Mouse (Mus musculus) limb, embryonic 10.5 days (tissue): ENCODE results near the gene Gm21985. TPM values are rescaled to one million over a fixed set of nuclear protein-coding genes. Genes with fewer than 3 reads are reported as not detected.

Source experiments
- DNase-seq: peaks from one replicate; pipeline ENCODE4 v3.0.0-alpha.2; 2017; ENCODE audit warnings: low spot score
- H3K27ac ChIP-seq: fragments of 300-500 bp; sonication (generic); 2 replicates; pipeline ENCODE4 v1.5.1; 2016; ENCODE audit warnings: mild to moderate bottlenecking
- H3K27me3 ChIP-seq: fragments of 300-500 bp; sonication (generic); 2 replicates; pipeline ENCODE4 v1.6.1; 2016; ENCODE audit warnings: low read depth, mild to moderate bottlenecking; ENCODE audit not compliant: poor library complexity, severe bottlenecking
- H3K36me3 ChIP-seq: fragments of 300-500 bp; sonication (generic); 2 replicates; pipeline ENCODE4 v1.6.1; 2016; ENCODE audit warnings: mild to moderate bottlenecking, moderate library complexity
- H3K4me1 ChIP-seq: fragments of 300-500 bp; sonication (generic); 2 replicates; pipeline ENCODE4 v1.6.1; 2016
- H3K4me3 ChIP-seq: fragments of 300-500 bp; sonication (generic); 2 replicates; pipeline ENCODE4 v1.5.1; 2016; ENCODE audit warnings: mild to moderate bottlenecking, moderate library complexity
- H3K9me3 ChIP-seq: fragments of 300-500 bp; sonication (generic); replicated peaks from 2 replicates; pipeline ENCODE4 v1.6.1; 2016; ENCODE audit warnings: mild to moderate bottlenecking
- WGBS: fragments of 180-500 bp; shearing (Covaris S2); methylation state at CpG from one replicate; pipeline ENCODE4 v1.1.7; 2016; 5-methylcytosine and 5-hydroxymethylcytosine counted together
- polyA plus RNA-seq: library from polyadenylated mRNA; unstranded; fragments of >200 nt; fragmentation: Nextera tagmentation; extraction: Ambion mirVana; gene quantifications from 2 replicates; pipeline ENCODE4 v1.2.1, GENCODE M21; 2016

Gene Gm21985
- polyA plus RNA-seq, 1 experiment from 2014 or later: not detected

DNA sequence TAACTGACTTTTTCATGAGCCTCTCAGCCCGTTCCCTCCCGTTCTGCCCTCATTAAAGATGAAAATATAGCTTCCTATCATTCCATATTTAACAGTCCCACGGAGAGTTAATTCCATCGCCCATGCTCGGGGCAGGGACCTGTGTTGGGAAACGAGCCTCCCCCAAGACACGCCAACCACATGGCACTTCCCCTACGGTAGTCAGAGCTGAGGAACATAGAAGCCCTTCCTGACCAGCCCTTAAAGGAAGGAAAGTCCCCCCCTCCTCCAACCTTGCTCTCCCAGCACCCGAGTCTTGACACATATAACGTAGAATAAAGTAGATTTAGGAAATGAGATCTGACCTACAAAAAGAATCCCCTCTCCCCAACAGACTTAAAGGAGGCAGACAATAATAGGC is 18.8 kb upstream of the Gm21985 start:
- WGBS: 90% methylated on average over 10 of the region's 10 CpGs
- H3K4me3 ChIP-seq: no peak overlapping the region
- DNase-seq: no peak
- H3K27ac ChIP-seq: no peak overlapping the region
- H3K27me3 ChIP-seq: no peaks in the 10 kb centered on the region
- no peaks in the 10 kb centered on the region for H3K9me3 ChIP-seq
- H3K4me1 ChIP-seq: peaks cover 9% of the 10 kb centered on the region
- peaks cover 34% of the 10 kb centered on the region for H3K36me3 ChIP-seq

DNA sequence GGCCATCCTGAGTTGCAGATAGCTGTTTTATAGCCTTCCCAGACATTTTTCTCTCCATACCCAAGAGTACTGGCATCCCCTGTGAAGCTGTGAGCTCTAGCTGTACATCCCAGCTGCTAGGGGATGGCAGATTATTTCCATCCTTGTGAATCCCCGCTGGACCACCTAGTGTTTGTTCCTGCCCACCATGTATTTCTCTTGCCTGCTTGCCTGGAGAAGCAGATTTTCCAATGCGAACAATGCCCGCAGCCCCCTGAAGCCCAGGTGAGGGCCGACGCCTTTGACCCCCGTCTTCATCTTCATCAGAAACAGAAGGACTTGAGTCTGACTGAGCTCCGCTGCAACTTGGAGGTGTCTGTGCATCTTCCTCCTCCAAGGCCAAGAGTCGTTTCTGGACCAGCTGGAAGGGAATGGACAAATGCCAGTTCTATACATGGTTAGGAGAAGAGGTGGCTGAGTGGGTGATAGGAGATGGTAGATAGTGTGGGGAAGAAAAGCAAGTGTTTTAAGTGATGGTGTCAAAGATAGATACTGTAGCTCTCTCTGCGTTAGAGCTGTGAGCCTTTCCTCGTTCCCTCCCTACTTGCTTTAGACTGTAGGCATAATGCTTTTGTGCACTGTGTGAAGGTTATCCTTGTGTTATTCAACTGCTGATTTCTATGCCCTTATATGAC is 16.2 kb upstream of the Gm21985 start:
- Histone ChIP-seq H3K27me3 (no peaks in the 10 kb centered on the region), H3K4me3 (no peak overlapping the region), H3K36me3 (peaks cover 19% of the 10 kb centered on the region), H3K27ac (no peak overlapping the region), H3K9me3 (no peaks in the 10 kb centered on the region), H3K4me1 (peaks cover 3% of the 10 kb centered on the region; the same call in 1 of the 2 replicates)
- 92% methylated on average over 10 of the region's 10 CpGs for WGBS
- no peak for DNase-seq

DNA sequence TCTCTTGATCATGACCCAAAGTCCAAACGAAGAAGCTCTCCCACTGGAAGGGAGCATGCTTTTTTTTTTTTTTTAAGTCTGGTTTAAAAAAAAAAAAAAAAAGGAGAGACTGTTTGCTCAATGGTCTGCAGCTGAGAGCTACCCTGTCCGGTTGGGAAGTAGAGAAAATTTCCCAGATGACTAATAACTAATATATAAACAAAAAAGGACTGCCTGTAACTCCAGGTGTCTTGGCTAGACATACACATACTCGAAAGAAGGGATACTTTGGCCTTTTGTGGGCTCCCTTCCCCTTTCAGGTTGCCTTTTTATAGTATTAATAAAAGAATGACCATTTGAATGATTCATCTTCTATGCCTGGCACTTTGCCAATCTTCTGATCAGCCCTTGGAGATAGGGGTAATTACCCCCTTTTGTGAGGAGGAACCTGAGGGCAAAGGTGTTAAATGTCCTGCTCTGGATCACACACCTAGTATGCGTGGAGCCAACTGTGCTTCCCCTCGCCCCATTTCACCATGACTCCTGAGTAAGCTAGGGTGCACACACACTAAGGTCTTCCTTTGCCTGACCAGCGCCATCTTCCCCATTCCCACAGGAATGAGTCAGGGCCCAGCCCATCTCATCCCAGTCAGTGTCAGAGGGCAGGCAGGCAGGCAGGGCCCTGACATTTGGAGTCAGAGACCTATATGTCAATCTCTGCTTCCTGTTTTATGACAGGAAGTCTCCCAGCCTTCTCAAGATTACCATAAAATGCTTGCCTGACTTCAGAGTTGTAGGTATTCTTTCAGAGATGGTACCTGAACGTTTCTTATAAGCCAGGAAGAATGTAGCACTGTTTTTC is 11.2 kb upstream of the Gm21985 start:
- Histone ChIP-seq H3K27ac (no peak overlapping the region), H3K9me3 (no peaks in the 10 kb centered on the region), H3K27me3 (no peaks in the 10 kb centered on the region), H3K4me1 (peaks cover 3% of the 10 kb centered on the region; the same call in 1 of the 2 replicates), H3K4me3 (no peak overlapping the region), H3K36me3 (no peaks in the 10 kb centered on the region)
- WGBS: 81% methylated on average over 7 of the region's 7 CpGs
- no peak for DNase-seq

DNA sequence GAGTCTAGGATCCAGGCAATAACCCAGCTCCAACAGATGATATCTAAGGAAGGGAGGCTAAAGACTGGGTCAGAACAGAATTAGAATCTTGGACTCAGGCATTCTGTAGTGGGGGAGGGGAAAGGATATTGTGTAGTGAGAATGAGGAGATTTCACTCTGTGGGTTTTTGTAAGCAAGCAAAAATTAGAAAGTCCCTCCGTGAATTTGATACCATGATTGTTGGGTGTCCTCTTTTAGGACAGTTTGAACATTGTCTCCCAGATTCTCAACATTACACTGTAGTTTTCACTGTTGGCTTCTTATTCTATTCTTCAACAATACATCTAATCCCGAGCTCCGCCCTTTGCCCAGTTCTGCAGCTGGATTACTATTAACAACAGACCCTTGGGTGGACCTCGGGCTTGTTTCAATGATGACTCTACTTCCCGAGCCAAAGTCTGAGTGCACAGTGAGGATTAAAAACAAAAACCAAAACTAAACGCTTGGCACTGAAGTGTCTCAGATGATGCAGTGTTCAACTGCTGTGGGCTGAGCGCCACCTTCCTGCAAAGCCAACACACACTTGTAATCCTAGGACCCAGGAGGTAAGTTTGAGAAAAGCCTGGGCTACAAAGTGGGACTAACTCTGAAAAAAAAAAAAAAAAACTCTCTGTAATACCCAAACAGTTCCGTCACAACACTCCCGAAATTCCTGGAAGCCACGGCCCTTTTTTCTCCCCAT is 6.7 kb upstream of the Gm21985 start, which contains the start of gene Nutm1:
TSS of gene Nutm1 (minus strand) at position 51 of the 722 bp plus-strand sequence.
- Histone ChIP-seq H3K36me3 (peaks cover 4% of the 10 kb centered on the region; the same call in 1 of the 2 replicates), H3K27ac (no peak within 1 kb of the TSS), H3K4me1 (peaks cover 7% of the 10 kb centered on the region), H3K27me3 (no peaks in the 10 kb centered on the region), H3K4me3 (no peak within 1 kb of the TSS), H3K9me3 (no peaks in the 10 kb centered on the region)
- no peak for DNase-seq
- 81% methylated on average over 10 of the region's 10 CpGs for WGBS

DNA sequence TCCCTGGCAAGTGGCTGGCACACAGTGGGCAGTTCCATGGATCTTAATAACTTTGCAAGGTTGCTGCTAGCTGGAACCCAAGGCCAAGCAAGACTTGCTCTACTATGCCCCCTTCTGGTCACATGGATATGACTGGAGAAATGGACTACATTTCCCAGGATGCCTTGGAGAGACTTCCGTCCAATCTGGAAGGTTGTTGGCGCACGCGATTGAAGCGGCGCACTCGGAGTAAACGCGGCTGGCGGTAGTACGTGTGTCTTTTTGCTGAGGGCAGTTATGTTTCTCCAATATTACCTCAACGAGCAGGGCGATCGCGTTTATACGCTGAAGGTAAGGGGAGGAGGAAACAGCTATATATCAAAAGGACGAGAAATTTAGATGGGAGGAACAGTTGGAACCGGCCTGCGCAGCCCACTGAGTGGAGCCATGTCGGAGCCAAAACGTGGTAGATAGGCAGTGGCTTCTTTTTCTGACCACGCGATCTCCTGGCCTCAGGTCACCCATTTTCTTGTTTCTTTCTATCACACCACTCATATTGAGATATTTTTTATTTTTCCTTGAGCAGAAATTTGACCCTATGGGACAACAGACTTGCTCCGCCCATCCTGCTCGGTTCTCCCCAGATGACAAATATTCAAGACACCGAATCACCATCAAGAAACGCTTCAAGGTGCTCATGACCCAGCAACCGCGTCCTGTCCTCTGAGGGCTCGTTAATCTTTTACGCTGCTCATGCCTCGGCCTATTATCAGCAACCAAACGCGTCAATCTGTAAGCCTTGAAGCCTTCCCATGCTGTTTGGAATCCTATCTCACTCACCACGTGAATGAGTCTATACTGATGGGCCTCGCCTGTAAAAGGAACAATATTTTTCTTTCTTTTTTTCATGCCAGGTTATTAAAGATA is 4.1 kb upstream of the Gm21985 start, which contains the start of gene Nop10:
TSS of gene Nop10 (plus strand) at position 179 of the 906 bp plus-strand sequence.
- Histone ChIP-seq H3K27ac (peak within 1 kb of the TSS; percentile 86), H3K4me1 (peaks cover 22% of the 10 kb centered on the region), H3K27me3 (no peaks in the 10 kb centered on the region), H3K36me3 (peaks cover 4% of the 10 kb centered on the region; the same call in 1 of the 2 replicates), H3K9me3 (no peaks in the 10 kb centered on the region), H3K4me3 (peak within 1 kb of the TSS; percentile 70)
- DNase-seq: peak; percentile 82
- WGBS: under 1% methylated on average over 36 of the region's 36 CpGs

DNA sequence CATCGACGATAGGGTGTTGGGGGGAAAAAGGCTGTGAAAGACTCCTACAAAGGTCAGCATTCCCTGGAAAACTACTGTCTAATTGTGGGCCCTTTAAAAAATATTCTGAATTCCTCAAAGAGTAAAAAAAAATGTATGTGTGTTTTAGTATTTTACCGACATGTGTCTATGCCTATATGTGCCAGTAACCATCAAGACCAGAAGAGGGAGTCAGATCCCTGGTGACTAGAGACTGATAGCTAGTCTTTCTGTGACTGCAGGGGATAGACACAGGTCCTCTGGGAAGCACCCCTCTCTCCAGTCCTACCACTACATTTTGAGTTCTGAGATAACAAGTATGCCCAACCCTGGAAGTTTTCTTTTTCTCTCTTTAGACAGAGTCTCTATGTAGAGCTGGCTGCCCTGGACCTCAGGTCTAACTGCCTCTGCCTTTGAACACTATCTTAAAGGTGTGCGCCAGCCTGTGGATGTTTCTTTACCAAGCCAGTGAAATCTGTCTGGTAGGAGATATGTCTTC is 3.3 kb upstream of the Gm21985 start:
- H3K27me3 ChIP-seq: no peaks in the 10 kb centered on the region
- H3K9me3 ChIP-seq: no peaks in the 10 kb centered on the region
- peaks cover 27% of the 10 kb centered on the region for H3K4me1 ChIP-seq
- peak overlapping the region; percentile 86; the same call in 1 of the 2 replicates for H3K27ac ChIP-seq
- peaks cover 4% of the 10 kb centered on the region; the same call in 1 of the 2 replicates for H3K36me3 ChIP-seq
- peak overlapping the region; percentile 70 for H3K4me3 ChIP-seq
- 39% methylated on average over 4 of the region's 4 CpGs for WGBS
- no peak for DNase-seq

DNA sequence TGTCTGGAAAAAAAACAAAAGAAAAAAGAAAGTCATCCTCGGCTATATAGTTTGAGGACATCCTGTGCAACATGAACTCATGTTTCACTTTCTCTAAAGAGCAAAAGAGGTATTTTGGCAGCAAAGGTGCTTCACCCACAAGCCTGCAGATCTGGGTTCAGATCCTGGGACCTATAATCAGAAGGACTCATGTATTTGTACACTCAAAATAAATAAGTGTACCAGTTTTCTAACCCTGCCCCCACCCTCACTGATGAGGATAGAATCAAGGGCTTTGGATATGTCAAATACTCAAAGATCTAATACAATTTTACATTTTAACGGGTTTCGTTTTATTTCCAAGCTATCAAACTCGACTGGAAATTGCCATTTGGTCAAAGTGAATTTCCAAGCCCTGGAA is 1.8 kb upstream of the Gm21985 start:
- WGBS: 85% methylated on average over 4 of the region's 4 CpGs
- Histone ChIP-seq H3K4me3 (no peak overlapping the region), H3K36me3 (peaks cover 4% of the 10 kb centered on the region; the same call in 1 of the 2 replicates), H3K27me3 (no peaks in the 10 kb centered on the region), H3K4me1 (peaks cover 27% of the 10 kb centered on the region), H3K27ac (no peak overlapping the region), H3K9me3 (no peaks in the 10 kb centered on the region)
- no peak for DNase-seq

DNA sequence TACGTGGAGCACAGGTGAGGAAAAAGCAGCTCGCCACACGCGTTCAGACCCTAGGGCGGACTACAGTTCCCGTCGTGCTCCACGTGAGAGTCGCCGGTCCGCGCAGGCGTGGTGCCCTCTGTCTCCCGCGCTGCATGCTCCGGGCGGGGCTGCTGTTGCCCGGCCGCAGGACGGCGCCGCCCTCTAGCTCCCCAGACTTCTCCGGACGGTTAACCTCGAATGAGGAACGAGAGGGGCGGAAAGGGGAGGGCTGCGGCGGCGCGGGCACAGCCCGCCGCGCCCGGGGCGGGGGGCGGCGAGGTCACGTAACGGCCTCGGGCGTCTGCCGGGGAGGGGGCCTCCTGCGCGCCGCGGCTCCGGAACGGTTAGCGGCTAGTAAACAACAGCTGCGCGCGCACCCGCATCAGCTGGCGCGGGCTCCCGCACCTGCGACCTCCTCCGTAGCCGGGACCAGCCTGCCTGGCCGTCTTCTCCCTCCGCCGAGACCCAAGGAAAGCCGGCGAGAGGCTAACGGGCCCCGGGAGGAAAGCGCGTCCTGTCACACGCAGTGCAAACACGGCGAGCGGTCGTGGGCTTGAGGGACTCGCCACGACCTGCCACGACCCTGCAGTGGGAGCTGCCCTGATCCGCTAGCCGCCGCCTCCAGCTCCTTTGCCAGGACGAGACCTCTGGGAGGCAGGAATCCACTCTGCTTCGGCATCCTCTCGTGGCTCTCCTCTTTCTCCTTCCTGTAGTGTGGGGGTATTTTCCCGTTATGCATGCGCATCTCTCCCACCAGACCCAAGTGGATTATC is 469 bp upstream of the Gm21985 start, which contains the start of gene Slc12a6:
TSS of gene Slc12a6 (plus strand) at position 378 of the 794 bp plus-strand sequence.
- Histone ChIP-seq H3K27me3 (no peaks in the 10 kb centered on the region), H3K27ac (peak within 1 kb of the TSS; percentile 91), H3K4me1 (peaks cover 27% of the 10 kb centered on the region), H3K4me3 (peak within 1 kb of the TSS; percentile 72), H3K36me3 (peaks cover 4% of the 10 kb centered on the region; the same call in 1 of the 2 replicates), H3K9me3 (no peaks in the 10 kb centered on the region)
- DNase-seq: peak; percentile 94
- WGBS: under 1% methylated on average over 83 of the region's 85 CpGs

DNA sequence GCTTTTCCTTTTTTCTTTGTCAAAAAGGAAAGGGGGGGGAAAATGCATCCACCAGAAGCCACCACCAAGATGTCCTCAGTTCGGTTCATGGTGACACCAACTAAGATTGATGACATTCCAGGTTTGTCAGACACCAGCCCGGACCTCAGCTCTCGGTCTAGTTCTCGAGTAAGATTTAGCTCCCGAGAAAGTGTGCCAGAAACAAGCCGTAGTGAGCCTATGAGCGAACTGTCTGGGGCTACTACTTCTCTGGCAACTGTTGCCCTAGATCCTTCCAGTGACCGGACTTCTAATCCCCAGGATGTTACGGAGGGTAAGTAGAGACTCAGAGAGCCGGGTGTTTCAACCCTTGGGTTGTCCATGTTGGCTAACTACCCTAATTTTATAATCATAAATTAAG is 666 bp downstream of the Gm21985 start:
- no peak overlapping the region for H3K27ac ChIP-seq
- H3K36me3 ChIP-seq: peaks cover 4% of the 10 kb centered on the region; the same call in 1 of the 2 replicates
- peak overlapping the region; percentile 72 for H3K4me3 ChIP-seq
- H3K4me1 ChIP-seq: peaks cover 27% of the 10 kb centered on the region
- DNase-seq: no peak
- H3K9me3 ChIP-seq: no peaks in the 10 kb centered on the region
- 48% methylated on average over 10 of the region's 10 CpGs for WGBS
- no peaks in the 10 kb centered on the region for H3K27me3 ChIP-seq

DNA sequence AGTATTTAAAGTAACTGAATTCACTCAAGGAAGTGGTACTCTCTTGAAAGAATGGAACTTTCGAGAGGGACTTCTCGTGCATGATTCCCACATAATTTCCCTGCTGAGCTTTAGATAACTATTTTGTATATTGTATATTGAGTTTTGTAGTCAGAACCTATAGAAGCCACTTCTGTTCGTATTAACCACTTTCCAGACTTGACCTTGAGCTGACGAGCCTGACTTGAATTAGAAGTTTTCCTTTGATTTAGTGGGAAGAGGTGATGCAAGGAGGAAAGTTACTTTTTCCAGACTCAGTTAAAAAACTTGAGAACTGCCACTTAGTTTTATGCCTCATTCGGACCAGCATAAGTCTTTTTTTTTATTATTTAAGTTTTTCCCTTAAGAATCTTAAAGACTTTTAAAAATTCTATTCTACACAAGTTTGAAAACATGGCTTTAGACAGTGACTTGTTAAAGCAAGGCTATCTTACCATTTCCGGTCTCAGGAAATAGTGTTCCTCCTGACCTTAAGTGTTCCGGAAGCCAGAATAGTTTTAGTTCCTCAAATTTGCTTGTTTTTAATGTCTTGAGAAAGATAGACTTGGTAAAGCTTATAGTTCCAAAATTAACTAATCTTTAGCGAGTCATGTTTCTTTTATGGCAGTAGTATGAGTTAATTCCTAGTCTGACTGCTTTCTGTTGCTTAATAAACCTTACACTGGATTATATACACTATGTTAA is 1.6 kb downstream of the Gm21985 start:
- no peaks in the 10 kb centered on the region for H3K9me3 ChIP-seq
- no peak for DNase-seq
- no peak overlapping the region for H3K27ac ChIP-seq
- peaks cover 4% of the 10 kb centered on the region; the same call in 1 of the 2 replicates for H3K36me3 ChIP-seq
- peaks cover 26% of the 10 kb centered on the region for H3K4me1 ChIP-seq
- H3K4me3 ChIP-seq: no peak overlapping the region
- WGBS: 86% methylated on average over 8 of the region's 8 CpGs
- no peaks in the 10 kb centered on the region for H3K27me3 ChIP-seq
